Mouse (Mus musculus) thymus, postnatal 14 days (tissue): ENCODE data around the gene Stx1a.
"Not testable (repeated sequence)": the region's sequence is repeated elsewhere in the genome, so short reads cannot be mapped to it uniquely, and the experiment has no call there.

ENCODE experiments used
- DNase-seq: peaks from one replicate; pipeline ENCODE4 v3.0.0; 2021

Stx1a gene

DNA sequence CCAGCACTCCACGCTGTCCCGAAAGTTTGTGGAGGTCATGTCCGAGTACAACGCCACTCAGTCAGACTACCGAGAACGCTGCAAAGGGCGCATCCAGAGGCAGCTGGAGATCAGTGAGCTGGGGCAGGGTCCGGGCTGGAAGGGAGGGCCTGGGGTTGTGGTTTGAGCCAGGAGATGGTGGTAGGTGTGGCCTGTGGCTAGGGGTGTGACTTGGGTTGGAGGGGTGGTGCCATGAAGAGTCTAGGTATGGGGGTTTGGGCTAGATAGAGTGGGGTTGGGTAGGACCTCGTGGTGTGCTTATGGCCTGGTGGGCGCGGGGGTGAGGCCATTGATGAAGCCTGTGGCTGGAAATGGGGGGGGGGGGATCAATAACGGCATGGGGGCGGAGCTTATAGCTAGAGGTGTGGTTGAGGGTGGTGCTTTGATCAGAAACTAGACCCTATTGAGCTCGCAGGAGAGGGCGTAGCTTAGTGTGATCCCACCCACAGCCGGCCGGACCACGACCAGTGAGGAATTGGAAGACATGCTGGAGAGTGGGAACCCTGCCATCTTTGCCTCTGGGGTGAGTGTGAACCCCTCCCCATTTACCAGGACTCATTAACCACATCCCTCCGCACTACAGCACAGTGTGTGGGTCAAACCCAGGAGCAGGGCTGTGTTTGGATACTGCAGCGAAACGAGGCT, 19.0 kb downstream of the Stx1a start:
- no peak for DNase-seq

DNA sequence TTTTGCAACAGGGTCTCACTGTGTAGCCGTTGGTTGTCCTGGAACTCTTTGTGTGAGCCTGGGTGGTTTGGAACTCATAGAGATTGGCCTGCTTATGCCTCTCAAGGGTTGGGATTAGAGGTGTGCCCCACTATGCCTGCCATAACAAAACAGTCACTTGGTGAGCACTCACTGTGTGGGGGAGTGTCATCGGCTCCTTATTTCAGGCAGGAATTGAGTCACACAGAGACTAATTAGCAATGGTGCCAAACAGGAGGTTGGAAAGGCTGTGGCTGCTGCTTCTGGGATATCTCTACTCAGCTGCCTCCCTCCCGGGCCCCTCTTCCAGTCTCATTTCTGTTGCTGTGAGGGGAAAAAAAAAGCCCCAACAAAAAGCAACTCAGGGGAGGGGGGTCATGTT, 21.3 kb downstream of the Stx1a start:
- no peak for DNase-seq

GRCm38 (mm10) chr5:135048539-135048938, 25.3 kb downstream of the Stx1a start:
- no peak for DNase-seq

DNA sequence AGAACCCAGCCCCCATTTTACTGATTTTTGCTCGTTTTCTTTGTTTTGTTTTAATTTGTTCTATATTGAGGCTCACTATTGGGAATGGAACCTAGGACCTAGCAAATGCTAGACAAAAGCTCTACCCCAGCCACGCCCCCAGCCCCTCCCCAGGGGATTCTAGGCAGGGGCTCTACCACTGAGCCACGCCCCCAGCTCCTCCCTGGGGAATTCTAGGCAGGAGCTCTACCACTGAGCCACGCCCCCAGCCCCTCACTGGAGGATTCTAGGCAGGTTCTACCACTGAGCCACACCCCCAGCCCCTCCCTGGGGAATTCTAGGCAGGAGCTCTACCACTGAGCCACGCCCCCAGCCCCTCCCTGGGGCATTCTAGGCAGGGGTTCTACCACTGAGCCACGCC, 26.0 kb downstream of the Stx1a start:
- not testable (repeated sequence) for DNase-seq

DNA sequence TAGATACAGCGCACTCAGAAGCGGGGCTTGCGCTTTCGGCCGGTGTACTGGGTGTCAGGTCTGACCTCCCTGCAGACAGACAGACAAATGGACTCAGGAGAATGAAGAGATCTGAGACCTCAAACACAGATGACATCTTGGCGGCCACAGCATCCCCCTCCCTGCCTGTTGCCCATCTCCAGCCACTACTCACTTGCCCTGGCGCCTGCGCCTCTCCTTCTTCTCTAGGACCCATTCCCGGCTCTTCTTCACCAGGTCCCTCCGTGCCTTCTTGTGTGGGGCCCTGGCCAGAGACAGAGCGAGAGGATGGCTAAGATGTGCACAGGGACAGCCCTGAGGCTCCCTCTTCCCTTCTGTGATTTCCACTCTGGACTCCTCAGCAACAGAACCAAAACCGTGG, 30.1 kb downstream of the Stx1a start:
- no peak for DNase-seq

DNA sequence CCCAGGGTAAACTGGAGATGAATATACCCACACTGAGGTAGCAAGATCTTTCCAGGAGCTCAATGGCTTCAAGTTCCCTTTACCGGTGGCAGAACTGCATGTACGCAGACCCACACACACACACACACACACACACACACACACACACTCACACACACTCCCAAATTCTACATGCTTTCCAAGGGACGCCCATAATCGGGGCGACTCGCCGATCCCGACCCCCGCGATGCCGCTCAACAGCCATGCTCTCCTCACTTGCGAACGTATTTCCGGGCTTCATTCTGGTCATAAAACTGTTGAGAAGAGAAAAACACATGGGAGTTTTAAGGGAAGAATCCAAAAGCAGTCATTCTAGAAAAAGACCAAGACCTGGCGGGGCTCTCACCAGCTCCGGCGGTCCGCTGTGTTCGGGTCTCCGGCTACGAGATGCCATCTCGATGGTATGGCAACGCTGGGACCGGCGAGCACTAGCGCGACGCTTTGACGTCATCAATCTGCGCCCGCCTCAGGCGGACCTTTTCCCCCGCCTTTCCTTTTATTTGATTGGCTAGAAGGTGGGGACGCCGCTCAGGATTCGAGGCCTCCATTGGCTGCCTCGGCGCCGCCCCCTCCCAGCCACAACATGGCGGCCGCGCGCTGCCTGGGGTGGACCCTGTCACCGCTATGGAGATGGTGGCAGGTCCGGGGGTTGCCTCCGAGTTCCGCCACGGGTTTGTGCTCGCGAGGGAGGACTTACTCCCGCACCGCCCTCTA, 40.5 kb downstream of the Stx1a start, which contains the start of gene Dnajc30:
Dnajc30 (plus strand) TSS at position 574 of the 753 bp plus-strand sequence.
- DNase-seq: peak; percentile 97

- no peak for DNase-seq
These were observed 41.1 kb downstream of the Stx1a start for GRCm38 (mm10) chr5:135064382-135064766.

DNA sequence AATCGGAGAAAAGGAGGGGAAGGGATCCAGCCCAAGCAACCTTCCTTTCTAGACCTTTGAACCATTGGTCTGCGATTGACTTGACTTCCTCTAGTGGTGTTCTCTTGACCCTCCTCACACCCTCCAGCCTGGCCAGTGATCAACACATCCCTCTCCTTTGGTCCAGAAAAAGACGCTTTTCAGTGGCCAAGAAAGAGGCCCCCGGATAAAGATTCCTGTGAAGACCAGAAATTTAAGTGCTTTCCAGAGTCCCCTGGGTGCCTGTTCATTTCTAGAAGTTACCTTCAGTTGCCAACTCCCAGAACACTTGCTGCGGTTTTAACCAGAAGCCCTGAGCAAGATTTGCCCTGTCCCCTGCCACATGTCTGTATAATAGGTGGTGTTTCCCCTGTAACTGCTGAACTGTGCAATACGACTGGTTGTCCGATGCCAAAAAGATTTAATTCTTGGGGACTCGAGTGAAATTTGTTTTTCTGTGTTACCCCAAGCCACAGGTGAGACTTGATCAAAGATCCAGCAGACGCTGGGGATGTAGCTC, 41.7 kb downstream of the Stx1a start, which contains the start of gene Bud23:
Bud23 (minus strand) TSS at position 51 of the 538 bp plus-strand sequence.
- not testable (repeated sequence) for DNase-seq

DNA sequence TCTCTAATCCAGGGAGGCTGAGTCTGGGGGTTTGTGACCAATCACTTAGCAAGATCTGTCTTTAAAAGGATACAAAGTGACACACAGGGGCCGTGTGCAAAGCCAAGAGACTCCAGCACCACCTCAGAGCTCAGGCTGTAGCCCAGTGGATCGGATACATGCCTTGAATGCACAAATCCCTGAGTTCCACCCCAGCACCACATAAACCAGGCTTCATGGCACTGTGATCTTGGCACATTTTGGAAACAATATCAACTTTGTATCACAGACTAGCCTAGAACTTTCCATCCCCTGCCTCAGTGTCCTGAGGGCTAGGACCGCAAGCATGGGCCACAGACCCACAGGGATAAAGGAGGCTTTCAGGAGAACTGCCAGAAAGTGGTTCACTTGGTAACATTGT, 42.7 kb downstream of the Stx1a start:
- no peak for DNase-seq

GRCm38 (mm10) chr5:135070448-135070847, 47.2 kb downstream of the Stx1a start:
- DNase-seq: no peak

DNA sequence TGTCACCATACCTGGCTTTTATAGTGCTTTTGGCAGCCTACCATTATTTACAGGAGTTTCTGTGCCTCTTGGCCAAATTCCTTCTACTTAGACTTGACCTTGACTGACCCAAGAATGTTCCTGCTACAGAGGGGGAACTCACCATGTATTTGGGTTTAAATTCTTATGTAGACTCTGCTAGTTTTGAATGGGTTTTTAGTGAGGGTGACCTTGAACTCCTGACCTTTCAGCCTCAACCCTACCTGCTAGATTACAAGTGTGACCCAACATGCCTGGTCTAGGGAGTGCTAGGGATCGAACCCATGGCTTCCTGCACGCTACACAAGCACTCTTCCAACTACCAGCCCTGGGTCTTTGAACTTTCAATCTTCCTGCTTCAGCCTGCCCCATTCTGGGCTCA, 48.8 kb downstream of the Stx1a start:
- DNase-seq: no peak

- DNase-seq: no peak
These were observed 49.4 kb downstream of the Stx1a start for GRCm38 (mm10) chr5:135072720-135073119.

- DNase-seq: no peak
These were observed 50.3 kb downstream of the Stx1a start for GRCm38 (mm10) chr5:135073349-135074150.

- DNase-seq: no peak
These were observed 52.4 kb downstream of the Stx1a start for GRCm38 (mm10) chr5:135075655-135076054.

GRCm38 (mm10) chr5:135076368-135076767, 53.1 kb downstream of the Stx1a start:
- DNase-seq: no peak

DNA sequence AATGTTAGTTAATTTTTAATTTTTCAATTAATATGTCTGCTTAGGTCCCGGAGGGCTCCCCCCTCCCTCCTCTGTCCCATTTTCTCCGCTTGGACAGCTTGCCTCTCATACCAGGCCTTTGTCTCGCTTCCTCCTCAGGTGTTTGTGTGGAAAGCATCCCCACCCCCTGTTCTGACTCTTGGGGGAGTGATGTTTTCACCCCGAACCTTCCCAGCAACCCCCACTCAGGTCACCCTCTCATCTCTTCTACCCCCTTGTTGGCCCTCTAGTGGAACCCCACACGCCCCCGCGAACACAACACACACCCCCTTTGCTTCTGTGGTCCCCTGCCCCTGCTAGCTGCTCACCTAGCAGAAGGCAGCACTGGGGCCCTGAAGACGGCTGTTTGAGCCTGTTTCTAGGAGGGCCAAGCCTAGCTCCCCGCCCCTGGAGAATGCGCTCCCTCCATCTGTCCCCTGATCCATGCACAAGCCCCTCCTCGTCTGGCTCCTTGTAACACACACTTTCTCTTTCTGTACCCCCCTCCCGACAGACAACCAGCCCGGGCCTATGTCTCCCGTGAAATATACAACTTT, 53.7 kb downstream of the Stx1a start:
- DNase-seq: no peak

DNA sequence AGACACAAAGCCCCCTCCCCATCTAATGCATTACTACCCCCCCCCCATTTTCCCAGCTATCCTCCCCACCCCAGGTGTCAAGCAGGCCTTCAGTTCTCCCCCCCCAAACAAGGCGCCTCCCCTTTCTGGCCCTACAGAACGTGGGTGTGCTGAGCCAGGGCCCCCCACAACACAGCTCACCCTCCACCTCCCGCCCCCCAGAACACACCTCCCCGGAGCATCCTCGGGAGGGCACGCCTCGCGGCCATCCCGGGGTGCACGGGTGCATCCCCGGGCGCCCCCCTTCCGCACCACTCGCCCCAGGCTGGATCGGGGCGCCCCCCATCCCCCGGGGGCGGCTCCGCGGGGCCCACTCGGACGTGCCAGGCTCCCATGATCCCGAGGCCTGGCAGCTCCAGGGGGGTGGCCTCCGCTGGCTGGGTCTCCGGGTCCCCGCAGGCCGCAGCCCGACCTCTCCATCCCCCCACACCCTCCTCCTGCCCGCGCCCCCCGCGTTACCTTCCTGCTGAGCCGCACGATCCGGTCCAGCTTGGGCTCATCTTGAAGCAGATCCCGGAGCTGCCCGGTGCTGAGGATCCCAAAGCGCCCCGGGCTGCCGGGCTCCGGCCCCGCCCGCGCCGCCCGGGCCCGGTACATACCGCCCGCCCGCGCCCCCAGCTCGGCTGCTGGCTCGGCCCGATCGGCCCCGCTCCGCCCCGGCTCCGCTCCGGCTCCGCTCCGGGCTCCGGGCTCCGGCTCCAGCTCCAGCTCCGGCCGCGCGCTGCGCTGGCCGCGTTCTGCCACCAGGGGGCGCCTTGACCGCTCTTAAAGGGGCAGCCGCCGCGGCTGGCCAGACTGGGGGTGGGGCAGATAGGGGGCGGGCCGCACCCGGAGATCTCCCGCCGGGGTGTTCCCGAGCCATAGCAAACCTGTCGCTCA, 54.5 kb downstream of the Stx1a start, which contains the start of gene Vps37d:
Vps37d (minus strand) TSS at position 703 of the 918 bp plus-strand sequence.
- DNase-seq: peak; percentile 92

DNA sequence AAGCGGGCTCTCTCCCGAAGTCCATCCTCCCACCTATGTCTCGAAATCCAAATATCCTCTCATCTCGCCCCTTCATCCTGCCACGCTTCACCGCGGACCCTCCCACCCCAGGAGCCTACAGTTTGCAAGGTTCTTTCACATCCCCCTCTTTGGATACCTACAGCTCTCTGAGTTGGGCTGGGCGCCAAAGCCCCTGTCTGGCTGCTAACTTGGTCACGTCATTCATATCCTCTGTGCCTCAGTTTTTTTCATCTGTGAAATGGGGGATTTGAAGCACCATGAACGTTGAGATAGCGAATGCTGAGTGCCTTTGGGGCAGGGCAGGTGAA, 55.2 kb downstream of the Stx1a start:
- DNase-seq: no peak

DNA sequence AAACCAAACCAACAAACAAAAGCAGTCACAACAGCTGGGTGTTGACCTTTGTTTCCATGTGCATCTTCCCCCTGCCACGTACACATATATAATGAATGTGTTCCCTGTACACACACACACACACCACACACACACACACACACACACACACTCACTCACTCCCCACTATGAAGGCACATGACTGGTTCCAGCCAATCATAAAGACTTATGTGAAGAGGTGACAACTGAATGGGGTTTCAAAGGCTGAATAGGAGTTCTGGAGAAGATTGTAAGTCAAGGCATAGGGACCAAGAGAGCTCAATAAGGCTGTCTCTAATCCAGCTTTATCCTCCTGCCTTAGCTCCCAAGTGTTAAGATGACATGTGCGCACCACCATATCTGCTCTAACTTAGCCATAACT, 56.3 kb downstream of the Stx1a start:
- DNase-seq: no peak

GRCm38 (mm10) chr5:135080539-135080938, 57.3 kb downstream of the Stx1a start:
- DNase-seq: no peak

GRCm38 (mm10) chr5:135086871-135087270, 63.6 kb downstream of the Stx1a start:
- DNase-seq: no peak

DNA sequence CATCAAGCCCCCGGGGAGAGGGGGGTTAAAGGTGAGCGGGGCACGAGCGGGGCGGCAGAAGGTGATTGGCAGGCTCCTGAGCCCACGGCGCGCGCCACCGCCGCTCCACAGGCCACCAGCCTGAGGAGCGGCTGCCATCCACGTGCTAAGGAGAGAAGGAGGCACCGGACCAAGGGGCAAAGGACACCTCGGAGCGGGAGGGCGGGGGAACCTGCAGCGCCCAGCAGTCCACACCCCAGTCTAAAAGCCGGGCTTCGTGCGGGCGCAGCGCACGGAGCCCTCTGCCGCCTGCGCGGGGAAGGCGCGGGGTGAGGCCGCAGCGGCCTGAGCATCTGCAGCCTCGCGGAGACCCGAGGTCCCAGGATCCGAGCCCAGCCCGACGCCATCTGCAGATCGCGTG, 66.4 kb downstream of the Stx1a start, which contains the start of gene Mlxipl:
Mlxipl (plus strand) TSS at position 238 of the 400 bp plus-strand sequence.
- DNase-seq: no peak
